22 mouse cellular contexts compared by ENCODE assay signal in the genomic region with DNA sequence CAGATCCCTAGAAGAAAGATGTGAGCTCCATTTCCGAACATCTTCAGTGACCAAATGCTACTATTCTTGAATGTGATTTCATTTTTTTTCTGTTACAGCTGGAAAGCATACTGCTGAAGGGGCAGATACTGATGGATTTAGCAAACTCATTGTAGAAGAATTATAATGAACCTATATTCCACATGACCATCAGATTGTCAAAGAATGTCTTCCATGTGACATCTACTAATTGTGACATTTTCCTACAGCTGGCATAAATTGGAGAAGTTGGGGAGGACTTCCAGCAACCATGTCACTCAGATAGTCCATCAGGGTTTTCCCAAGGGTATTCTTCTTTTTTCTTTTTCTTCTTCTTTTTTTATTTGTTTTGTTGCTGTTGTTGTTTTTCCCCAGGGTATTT.
"Had no signal": no experiment of that assay in that cellular context is flagged by ENCODE, and none has a peak within 500 bp of the region (broad histone marks: within the 10 kb centered on the region; RNA-seq: fewer than 3 reads in every experiment).

No protein-coding gene starts in this region.

- H3K27ac ChIP-seq: liver, embryonic 15.5 days; lung, embryonic 15.5 days; macrophage; midbrain, embryonic 13.5 days; midbrain, embryonic 15.5 days; neural tube, embryonic 13.5 days; neural tube, embryonic 15.5 days; stomach, embryonic 15.5 days; stomach, postnatal 0 days had no signal

- H3K36me3 ChIP-seq: liver, embryonic 15.5 days; lung, embryonic 15.5 days; midbrain, embryonic 13.5 days; midbrain, embryonic 15.5 days; neural tube, embryonic 13.5 days; neural tube, embryonic 15.5 days; stomach, embryonic 15.5 days had no signal

- H3K4me2 ChIP-seq: liver, embryonic 15.5 days; lung, embryonic 15.5 days; midbrain, embryonic 11.5 days; midbrain, embryonic 13.5 days; midbrain, embryonic 15.5 days; neural tube, embryonic 13.5 days; neural tube, embryonic 15.5 days; stomach, embryonic 15.5 days had no signal

- H3K27me3 ChIP-seq: liver, embryonic 15.5 days; lung, embryonic 15.5 days; megakaryocyte, embryonic 14.5 days; stomach, embryonic 15.5 days had no signal

- H3K4me3 ChIP-seq: liver, embryonic 15.5 days; lung, embryonic 15.5 days; megakaryocyte, embryonic 14.5 days; midbrain, embryonic 13.5 days; midbrain, embryonic 15.5 days; myocyte; neural tube, embryonic 13.5 days; neural tube, embryonic 15.5 days; stomach, embryonic 15.5 days had no signal

- ATAC-seq: liver, postnatal 0 days; lung, postnatal 0 days; midbrain, embryonic 13.5 days; midbrain, embryonic 15.5 days had no signal

- H3K9ac ChIP-seq: liver, embryonic 15.5 days; liver, postnatal 0 days; lung, embryonic 15.5 days; midbrain, embryonic 13.5 days; midbrain, embryonic 15.5 days; neural tube, embryonic 13.5 days; neural tube, embryonic 15.5 days; stomach, embryonic 15.5 days had no signal

- H3K9me3 ChIP-seq: liver, embryonic 15.5 days; lung, embryonic 15.5 days; megakaryocyte, embryonic 14.5 days; midbrain, embryonic 13.5 days; midbrain, embryonic 15.5 days; neural tube, embryonic 13.5 days; neural tube, embryonic 15.5 days; stomach, embryonic 15.5 days had no signal

- DNase-seq: liver, postnatal 0 days; lung, adult 2 months; lung, postnatal 14 days; retina, postnatal 1 day; right cerebral cortex, adult 18-20 months; right cerebral cortex, postnatal 25 days; thymus, adult 2 months; thymus, postnatal 14 days; thymus, postnatal 36 days had no signal

- H3K4me1 ChIP-seq: liver, embryonic 15.5 days; lung, embryonic 15.5 days; midbrain, embryonic 13.5 days; midbrain, embryonic 15.5 days; neural tube, embryonic 13.5 days; neural tube, embryonic 15.5 days; stomach, embryonic 15.5 days had no signal
